Mouse (Mus musculus) thymus, postnatal 14 days (tissue): ENCODE results near the gene Slc35d1.
"Not testable (repeated sequence)": the region's sequence is repeated elsewhere in the genome, so short reads cannot be mapped to it uniquely, and the experiment has no call there.

Experiments
- DNase-seq: peaks from one replicate; pipeline ENCODE4 v3.0.0; 2021

Gene Slc35d1

DNA sequence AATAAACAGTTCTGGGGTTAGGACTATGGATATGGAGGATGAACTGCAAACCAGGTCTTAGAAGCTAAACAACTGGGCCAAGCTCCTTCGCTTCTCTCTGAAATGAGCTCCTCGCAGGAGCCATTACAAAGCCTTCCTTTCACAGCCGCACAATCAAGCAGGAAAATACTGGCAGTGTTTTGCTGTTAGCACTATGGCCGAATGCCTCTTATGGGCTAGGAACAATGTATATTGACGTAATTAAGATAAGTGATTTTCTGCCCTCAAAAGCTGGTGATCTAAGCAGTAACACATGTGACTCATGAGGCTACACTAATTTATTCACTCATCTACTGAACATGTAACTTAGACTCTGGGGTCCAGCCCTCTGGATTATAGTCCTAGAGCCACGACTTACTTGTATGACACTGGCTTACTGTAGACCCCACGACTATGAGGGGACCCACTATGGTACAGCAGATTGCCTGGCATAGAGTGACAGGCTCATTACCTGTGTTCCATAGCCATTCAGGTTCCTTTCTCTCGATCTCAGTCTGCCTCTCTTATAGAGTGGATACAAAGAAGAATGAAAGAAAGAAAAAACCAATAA is 34.6 kb downstream of the Slc35d1 start:
- no peak for DNase-seq

- no peak for DNase-seq
Observed at GRCm38 (mm10) chr4:103179581-103179980, 35.4 kb downstream of the Slc35d1 start.

GRCm38 (mm10) chr4:103178635-103179318 is 36.2 kb downstream of the Slc35d1 start:
- no peak for DNase-seq

DNA sequence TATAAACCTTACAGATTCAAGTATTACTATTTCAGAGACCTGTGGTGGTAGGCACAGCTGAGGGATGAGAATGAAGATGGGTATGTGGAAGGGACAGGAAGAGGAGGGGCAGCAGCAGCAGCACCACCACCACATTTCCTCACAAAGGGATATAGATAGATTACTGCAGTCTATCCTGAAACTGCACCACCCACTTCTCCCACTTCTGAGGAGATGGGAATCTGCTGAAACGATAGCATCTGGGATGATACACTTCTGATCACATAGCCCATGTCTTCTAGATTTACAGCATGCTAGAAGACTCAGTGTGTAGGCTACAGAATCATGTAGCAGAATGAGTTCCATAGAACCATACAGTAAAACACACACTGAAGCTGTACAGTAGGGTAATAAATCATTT is 37.3 kb downstream of the Slc35d1 start:
- no peak for DNase-seq

GRCm38 (mm10) chr4:103174001-103174400 is 41.0 kb downstream of the Slc35d1 start:
- DNase-seq, result no peak

DNA sequence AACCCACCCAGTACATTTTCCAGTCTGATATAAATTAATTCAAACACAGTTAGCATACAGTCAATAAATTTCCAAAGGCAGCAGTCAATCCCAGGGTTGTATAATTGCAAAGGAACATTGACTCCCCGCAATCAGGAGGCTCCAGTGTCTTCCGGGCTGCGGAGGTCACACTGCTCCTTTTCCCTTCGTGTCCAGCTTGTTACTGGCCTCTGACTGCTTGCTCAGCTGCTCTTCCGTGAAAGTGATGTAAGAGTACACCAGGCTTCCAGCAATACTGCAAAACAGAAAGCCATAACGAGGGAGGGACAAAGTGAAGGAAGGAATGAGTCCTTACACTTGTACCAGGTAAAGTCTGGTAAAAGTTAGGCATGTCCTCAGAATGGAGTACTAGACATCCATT is 41.5 kb downstream of the Slc35d1 start:
- DNase-seq, result no peak

GRCm38 (mm10) chr4:103171256-103171655 is 43.7 kb downstream of the Slc35d1 start:
- DNase-seq, result no peak

- not testable (repeated sequence) for DNase-seq
Observed at GRCm38 (mm10) chr4:103166198-103166597, 48.8 kb downstream of the Slc35d1 start.

GRCm38 (mm10) chr4:103158781-103159180 is 56.2 kb downstream of the Slc35d1 start:
- no peak for DNase-seq

DNA sequence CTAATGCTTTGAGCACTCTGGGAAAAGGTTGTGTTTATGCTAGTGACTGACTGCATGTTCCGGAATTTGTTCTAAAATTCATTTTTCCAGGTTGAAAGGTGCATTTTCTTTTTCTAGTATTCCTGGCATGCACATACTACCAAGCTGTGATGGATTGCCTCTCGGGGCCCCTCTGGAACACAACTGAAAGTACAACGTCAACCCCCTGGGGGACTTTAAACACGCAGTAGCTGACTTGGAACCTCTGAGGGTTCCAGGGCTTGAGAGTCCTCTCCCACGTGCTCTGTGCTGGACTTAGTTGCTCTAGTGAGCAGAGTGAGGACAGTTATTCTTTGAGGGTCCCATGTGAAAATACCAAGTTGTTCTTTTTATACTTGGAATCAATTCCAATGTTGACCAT is 63.0 kb downstream of the Slc35d1 start:
- no peak for DNase-seq

- peak; percentile 89 for DNase-seq
Observed at GRCm38 (mm10) chr4:103146339-103146738, 68.6 kb downstream of the Slc35d1 start.

DNA sequence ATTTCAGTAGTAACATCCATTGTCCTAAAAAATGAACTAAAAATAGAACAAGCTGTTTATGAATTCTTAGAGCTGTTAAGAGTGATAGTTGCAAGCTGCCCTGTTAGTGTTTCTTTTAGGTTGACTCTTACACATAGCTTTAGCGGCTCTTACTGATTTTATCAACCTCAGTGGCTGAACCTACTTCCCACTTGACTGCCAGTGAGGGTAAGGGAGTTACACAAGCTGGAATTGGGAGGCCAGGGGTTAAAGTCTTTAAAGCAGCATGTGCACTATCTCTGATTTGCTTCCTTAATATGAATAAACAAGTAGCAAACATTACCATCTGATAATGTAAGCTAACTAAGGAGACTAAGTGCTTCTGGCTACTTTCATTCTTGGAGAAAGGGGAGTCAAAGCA is 78.0 kb downstream of the Slc35d1 start:
- no peak for DNase-seq

DNA sequence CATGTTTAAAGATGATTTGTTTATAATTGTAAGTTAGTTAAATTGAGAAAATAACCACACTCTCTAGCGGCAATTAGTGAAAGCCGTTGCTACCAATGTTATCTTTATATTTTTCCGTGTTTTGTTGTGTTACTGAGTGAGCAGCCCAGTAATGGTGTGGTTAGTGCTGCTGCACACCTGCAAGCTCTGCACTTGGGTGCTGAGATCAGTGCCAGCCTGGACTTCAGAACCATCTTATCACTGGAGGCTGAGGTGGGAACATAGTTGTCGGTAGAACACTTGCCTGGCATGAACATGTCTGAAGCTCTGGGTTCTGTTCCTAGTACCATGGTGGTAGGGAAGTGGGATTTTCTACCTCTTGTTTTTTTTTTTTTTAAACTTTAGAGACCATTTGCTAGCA is 88.4 kb downstream of the Slc35d1 start:
- DNase-seq, result peak; percentile 34

DNA sequence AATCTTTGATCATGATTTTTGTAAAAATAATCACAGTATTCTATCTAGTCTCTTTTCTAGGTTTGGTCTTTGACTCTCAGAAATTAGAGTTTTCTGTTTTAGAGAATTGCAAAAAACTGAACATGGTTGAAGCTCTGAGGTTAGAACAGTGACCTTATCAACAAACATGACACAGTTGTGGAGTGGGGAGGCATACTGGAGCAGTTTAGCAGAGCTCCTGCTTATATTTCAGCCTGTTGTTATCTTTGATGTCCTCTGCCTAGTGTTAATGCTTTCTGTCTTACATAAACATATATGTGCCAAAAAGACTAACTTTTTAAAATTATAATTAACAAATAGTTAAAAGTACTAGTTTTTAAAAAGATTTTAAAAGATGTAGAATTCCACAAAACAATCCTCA is 91.4 kb downstream of the Slc35d1 start:
- DNase-seq, result no peak

GRCm38 (mm10) chr4:103123086-103123485 is 91.9 kb downstream of the Slc35d1 start:
- DNase-seq, result no peak

DNA sequence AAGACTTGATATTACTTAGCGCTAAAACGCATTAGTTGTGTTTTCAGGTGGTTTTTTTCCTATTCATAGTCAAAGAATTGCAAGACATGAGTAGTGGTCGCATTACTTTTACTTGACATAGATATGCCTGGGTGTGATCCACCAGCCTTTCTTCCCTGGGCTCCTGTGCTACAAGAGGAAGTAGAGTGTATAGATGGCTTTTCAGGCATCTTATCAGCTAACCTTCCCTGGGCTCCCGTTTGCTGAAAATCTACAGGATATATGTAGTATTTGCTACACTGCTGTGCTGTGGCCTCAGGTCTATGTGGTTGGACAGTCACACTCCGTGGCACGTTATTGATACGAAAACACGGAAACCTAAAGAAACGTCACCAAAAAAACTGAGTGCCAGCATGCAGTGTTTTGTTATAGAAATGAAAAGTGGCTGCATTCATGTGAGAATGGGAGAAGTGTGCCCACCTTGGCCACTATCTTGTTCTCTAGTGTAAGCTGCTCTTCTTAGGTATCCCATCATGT is 94.0 kb downstream of the Slc35d1 start:
- peak; percentile 45 for DNase-seq
